Mouse (Mus musculus) gastrocnemius, postnatal 36 days (tissue): ENCODE results near the gene Hdac9. TPM values are rescaled to one million over a fixed set of nuclear protein-coding genes. Genes with fewer than 3 reads are reported as not detected.

Source experiments
- DNase-seq, 2 experiments: peaks; one replicate each; pipeline ENCODE4 v3.0.0; 2022
- intact Hi-C: fragments of 180-260 bp; cut with DNase I; formaldehyde crosslinking; loops from one replicate; pipeline ENCODE4 v1.15.1; 2025
- total RNA-seq, 2 experiments: library from RNA; stranded (reverse); gene quantifications; 2 replicates each; pipeline ENCODE4 v1.2.3; 2021

Gene Hdac9
- total RNA-seq, 2 experiments from 2014 or later, result 2.7 to 5.8 TPM

DNA sequence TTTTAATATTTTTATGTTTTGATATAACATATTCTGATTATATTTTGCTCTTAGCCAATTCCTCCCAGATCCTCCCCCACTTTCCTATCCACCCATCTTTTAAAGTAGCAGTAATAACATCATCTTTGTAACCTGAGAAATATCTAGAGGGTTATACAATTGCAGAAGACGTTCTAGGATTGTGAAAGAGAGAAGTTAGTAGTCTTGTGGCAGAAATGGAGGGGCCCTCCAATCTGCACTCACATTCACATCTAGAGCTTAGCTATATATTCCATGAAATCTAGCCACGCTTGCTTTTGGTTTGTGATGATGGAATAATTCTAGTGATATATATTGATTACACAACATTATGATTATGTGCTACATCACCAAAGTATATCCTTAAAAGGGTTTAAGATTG, 106.7 kb downstream of the Hdac9 start:
- intact Hi-C loops, result no loop called here
- DNase-seq, result no peak

- no peak for DNase-seq
- intact Hi-C loops, result no loop called here
These were observed 108.7 kb downstream of the Hdac9 start for GRCm38 (mm10) chr12:34808180-34808579.

DNA sequence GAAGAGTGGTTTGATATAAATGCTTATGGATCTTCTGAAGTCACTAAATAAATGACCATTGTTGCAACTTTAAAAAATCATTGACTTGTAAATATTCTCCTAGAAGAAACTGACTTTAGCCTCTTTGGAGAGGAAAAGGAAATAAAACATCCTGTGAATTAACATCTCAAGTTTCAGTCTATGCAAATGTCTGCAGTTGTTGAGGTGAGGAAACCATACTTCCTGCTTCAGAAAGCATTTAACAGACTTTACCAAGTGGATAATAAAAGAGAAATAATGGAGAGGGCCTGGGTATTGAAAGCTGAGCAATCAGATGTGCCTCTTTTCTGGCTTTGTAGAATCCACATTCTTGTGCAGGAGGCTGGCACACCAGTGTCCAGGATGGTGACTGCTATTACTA, 110.4 kb downstream of the Hdac9 start:
- intact Hi-C loops, result no loop called here

DNA sequence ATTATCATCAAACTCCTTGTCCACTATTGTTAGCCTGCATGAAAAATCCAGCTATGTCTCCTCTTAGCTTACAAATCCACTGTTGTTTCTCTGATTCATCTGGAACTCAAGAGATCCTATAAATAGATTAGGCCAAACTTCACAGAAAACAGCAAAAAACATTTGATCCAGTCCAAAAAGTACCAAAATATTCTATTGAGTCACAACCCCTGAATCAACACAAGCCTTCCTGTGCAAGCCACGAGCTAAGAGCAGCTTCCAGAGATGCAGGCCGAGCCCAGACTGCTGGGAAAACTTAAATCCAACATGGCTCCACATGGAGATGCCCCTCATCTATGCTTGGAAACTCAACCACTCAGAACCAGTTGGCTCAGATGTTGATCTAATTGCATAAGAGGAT, 113.2 kb downstream of the Hdac9 start:
- no peak for DNase-seq
- intact Hi-C loops, result no loop called here

More for the DNA sequence above, 110.4 kb downstream of the Hdac9 start:
- no peak for DNase-seq

DNA sequence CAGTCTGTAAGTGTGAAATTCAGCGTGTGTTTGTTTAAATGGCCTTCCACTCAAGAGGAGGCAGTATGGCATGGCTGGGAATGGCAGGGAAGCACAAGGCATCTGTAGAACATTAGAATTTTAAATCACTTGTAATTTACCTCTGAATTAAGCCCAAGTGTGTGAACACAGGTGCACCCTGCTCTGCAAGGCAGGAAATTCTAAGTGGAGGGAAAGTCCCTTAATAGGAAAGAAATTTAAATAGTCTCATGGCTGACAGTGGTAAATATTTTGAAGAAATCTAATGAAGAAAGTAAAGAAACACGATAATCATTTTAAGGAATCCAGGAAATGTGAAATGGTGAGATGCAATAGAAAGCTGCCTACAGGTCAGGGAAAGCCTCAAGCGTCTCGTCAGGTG, 114.6 kb downstream of the Hdac9 start:
- no peak for DNase-seq
- intact Hi-C loops, result no loop called here

DNA sequence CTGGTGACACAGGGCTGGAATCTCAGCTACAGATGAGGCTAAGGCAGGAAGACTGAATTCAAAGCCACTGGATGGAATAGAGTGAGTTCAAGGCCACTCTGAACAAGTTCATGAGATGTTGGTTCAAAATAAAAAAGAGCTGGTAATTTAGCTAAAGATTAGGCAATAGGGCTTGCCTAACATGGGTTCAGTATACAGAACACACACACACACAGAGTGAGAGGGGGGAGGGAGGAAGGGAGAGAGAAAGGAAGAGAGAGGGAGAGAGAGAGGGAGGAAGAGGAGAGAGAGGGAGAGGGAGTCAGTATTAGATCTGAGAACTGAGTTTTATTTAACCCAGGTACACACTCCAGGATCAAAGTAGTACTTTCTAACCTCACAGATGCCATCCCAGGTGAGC, 115.1 kb downstream of the Hdac9 start:
- no peak for DNase-seq
- intact Hi-C loops, result no loop called here

DNA sequence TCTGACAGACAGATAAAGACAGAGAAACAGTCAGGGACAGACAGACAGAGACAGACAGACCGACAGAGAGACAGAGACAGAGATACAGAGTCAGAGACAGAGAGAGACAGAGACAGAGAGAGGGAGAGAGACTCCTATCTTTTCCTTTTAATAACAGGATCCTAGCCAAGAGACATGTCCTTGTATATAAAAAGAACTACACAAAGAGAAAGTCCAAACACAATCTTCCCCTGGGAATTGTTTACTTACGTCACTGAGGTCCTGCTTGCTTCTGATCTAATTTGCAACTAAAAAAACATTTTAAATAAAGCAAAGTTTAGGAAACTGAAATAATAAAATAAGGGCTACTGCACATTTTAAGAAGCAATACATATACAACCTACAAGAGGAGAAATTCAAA, 119.5 kb downstream of the Hdac9 start:
- intact Hi-C loops, result no loop called here

GRCm38 (mm10) chr12:34795487-34795886, 121.4 kb downstream of the Hdac9 start:
- no peak for DNase-seq
- intact Hi-C loops, result no loop called here

More for the DNA sequence above, 119.5 kb downstream of the Hdac9 start:
- DNase-seq, result no peak

- intact Hi-C loops, result no loop called here
- DNase-seq, result no peak
These were observed 124.8 kb downstream of the Hdac9 start for GRCm38 (mm10) chr12:34792113-34792452.

GRCm38 (mm10) chr12:34791213-34792112, 125.4 kb downstream of the Hdac9 start:
- no peak for DNase-seq
- intact Hi-C loops, result no loop called here

DNA sequence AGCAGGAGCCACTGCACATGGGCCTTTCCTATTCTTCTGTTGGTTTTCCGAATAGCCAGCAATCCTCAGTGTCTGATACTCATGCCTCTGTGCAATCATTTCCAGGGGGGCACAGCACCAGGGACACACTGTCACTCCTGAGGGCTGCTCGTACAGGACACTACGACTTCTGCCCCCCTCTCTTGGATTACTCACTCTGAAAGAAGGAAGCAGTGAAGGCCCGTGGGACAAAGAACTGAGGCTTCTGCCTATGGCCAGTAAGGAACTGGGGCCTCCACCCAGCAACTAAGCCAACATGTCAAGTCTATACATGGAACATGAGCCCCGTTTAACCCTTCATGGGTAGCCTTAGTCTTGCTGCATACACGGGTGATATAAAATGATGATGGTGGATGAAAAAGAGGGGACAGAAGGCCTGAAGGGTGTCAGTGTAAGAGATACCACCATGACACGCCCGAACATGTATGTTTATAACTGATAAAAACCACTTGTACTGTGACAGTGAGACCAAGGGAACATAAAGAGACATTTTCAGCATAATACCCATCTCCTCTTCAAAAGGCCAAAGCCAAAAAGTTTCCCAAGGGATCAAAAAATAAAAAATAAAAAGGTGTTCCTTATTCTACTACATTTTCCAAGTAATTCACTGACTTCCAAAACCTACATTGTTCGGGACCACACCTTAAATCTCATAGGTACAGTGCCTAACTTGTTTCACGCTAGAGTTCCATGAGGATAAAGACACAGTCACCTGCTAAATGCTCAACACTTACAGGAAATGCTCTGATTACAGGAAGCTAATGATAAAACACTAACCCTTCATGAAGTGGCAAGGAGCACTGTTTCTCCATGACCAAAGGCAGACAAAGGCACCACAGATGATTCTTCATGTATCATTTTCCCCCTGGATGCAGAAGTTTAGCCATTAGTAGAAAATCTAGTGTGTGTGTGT, 127.6 kb downstream of the Hdac9 start:
- intact Hi-C loops, result no loop called here
- DNase-seq, result no peak

DNA sequence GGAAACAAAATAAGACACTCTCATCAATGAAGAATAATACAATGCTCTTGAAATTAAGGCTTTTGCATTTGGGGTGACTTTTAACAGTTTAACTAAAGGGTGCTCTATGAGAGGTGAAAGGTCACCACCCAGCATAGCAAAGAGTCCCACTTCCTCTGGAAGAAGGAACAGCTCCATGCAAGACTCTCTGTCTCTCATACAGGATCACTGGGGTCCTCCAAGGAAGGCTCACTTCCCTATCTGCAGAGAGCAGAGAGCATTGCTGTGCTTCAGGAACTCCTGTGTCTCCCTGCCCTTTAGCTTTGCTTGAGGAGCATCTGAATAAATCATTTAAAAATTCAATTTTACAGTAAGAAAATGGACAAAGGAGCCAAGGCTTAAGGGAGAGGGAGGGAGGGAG, 129.5 kb downstream of the Hdac9 start:
- no peak for DNase-seq
- intact Hi-C loops, result no loop called here

DNA sequence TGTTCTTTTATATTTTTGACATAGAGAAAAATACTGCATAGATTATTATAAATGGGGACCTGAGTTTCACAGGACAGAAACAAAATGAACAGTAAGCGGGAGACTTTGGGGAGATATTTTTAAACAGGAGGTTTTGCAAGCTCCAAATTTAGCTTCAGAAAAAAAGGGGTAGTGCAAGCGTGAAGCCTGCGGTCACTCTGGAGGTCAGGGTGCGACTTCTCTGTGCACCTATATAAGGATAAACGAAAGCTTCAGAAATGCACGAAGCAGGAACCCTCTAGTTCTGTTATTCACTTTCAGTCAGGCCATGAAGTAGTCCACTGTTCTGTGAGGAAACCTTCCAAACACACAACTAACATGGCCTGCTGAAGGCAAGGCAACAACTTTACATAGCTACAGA, 133.3 kb downstream of the Hdac9 start:
- no peak for DNase-seq
- intact Hi-C loops, result no loop called here

GRCm38 (mm10) chr12:34779368-34779957, 137.4 kb downstream of the Hdac9 start:
- DNase-seq, result no peak
- intact Hi-C loops, result no loop called here

- DNase-seq, result no peak
- intact Hi-C loops, result no loop called here
These were observed 140.7 kb downstream of the Hdac9 start for GRCm38 (mm10) chr12:34776170-34776569.

DNA sequence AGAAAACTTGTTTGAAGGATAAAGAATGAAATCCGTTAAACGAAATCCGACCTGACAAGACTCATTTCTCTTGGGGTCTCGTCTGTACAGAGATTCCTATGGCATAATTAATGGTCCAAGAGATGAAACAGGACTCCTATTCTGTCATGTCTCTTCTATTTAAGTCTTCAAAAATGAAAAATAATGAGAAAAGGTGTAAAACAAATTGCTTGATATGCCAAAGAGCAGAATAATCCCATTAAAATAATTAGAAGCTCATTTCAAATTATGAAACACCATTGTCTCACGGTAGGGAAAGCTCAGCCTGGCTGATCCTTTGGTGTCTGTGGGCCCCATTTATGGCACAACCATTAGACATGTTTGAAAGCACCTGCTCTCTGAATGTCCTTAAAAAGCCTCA, 142.8 kb downstream of the Hdac9 start:
- DNase-seq, result no peak
- intact Hi-C loops, result no loop called here

DNA sequence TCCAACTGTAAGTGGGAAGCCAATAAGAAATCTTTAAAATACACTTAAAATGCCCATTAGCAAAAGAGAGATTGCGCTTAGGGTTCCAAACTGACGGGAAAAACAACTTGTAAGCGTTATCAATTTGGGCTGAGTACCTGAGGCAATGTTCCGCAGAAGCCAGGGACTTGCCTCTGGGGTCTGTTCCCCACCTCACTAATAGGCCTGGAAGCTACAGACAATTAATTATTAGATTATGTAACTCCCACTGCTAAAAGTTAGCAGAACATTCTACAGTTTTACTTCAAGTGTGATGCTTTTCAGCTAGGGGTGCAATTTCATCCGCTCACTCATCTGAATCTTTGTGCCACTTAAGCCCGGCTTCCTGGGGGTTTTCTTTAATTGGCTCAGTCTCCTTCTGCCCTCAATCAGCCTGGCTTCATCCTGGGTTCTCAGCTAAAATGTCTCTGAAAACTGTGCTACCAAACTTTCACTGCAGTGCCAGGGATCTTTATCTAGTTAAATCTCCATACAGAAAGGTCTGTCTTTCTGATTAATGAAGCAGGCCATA, 149.6 kb downstream of the Hdac9 start:
- no peak for DNase-seq
- intact Hi-C loops, result no loop called here

- intact Hi-C loops, result no loop called here
- no peak for DNase-seq
These were observed 169.6 kb downstream of the Hdac9 start for GRCm38 (mm10) chr12:34747266-34747665.

GRCm38 (mm10) chr12:34725204-34725603, 191.7 kb downstream of the Hdac9 start:
- no peak for DNase-seq

DNA sequence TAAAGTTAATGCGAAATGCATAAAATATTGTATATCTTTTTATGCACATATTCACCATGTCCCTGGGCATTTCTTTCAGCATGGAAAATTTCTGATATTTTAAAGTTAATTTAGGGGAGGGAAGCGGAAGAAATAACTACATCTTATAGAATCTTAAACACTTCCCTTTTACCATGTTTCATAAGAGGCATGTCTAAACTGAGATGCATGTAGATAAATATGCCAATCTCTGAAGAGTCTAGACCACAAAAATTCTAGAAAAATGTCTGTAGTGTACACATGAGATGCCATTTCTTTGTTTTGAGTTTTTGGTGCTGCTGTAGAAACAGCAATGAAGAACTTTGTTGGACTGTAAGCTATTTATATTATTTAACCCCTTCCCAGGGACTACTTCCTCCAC, 192.6 kb downstream of the Hdac9 start:
- no peak for DNase-seq
- intact Hi-C loops, result no loop called here

More at GRCm38 (mm10) chr12:34725204-34725603, 191.7 kb downstream of the Hdac9 start:
- intact Hi-C loops, result no loop called here
